In the genomic region with DNA sequence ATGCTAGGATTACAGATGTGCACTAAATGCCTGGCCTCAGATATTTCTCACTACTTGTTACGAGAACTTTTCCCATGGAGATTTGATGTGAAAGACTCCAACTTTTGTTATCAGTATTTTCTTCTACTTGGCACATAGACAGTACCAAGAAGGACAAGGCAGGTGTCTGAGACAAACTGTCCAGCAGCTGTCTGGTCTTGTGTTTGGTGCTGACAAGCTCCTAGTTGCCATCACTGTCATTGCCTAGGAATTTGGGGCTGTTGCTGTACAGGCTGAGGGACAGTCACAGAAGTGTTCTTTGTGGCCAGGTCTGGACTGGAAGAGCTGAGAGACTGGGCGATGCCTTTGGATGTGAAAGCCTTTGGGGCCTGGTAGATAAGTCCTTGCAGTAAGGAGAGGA, we compare ENCODE assay signal across 27 mouse cellular contexts. TPM values are rescaled to one million over a fixed set of nuclear protein-coding genes. Genes with fewer than 3 reads are reported as not detected.
"Had no signal": no experiment of that assay in that cellular context is flagged by ENCODE, and none has a peak within 500 bp of the region (broad histone marks: within the 10 kb centered on the region; RNA-seq: fewer than 3 reads in every experiment).

No protein-coding gene starts in this region.

- H3K9me3 ChIP-seq: heart, embryonic 13.5 days; heart, embryonic 15.5 days; hindbrain, embryonic 13.5 days; hindbrain, embryonic 15.5 days; kidney, embryonic 15.5 days; limb, embryonic 13.5 days; limb, embryonic 15.5 days; liver, embryonic 12.5 days had no signal

- H3K9ac ChIP-seq: heart, embryonic 13.5 days; heart, embryonic 15.5 days; hindbrain, embryonic 13.5 days; hindbrain, embryonic 15.5 days; kidney, embryonic 15.5 days; limb, embryonic 13.5 days; limb, embryonic 15.5 days; liver, embryonic 12.5 days had no signal

- DNase-seq: gastrocnemius, postnatal 14 days; gastrocnemius, postnatal 36 days; heart, adult 11 months; heart, postnatal 14 days; heart, postnatal 36 days; kidney, adult 11 months; kidney, adult 2 months; kidney, adult 9 months; kidney, postnatal 14 days; kidney, postnatal 36 days; layer of hippocampus, adult 9-11 months; layer of hippocampus, postnatal 36 days; left cerebral cortex, postnatal 4 days had no signal

- ATAC-seq: hindbrain, postnatal 0 days; intestine, embryonic 16.5 days; liver, embryonic 12.5 days had no signal

- H3K4me2 ChIP-seq: heart, embryonic 11.5 days; heart, embryonic 13.5 days; heart, embryonic 15.5 days; hindbrain, embryonic 13.5 days; hindbrain, embryonic 15.5 days; kidney, embryonic 15.5 days; limb, embryonic 13.5 days; limb, embryonic 15.5 days; liver, embryonic 12.5 days had no signal

- H3K27me3 ChIP-seq: heart, embryonic 13.5 days; heart, embryonic 15.5 days; hindbrain, embryonic 13.5 days; hindbrain, embryonic 15.5 days; kidney, embryonic 15.5 days; limb, embryonic 13.5 days; limb, embryonic 15.5 days; liver, embryonic 12.5 days had no signal

- H3K27ac ChIP-seq: heart, adult 2 months; heart, embryonic 13.5 days; heart, embryonic 15.5 days; hindbrain, embryonic 13.5 days; hindbrain, embryonic 15.5 days; hindbrain, postnatal 0 days; kidney, embryonic 15.5 days; kidney, postnatal 0 days; limb, embryonic 13.5 days; limb, embryonic 15.5 days; liver, embryonic 12.5 days had no signal

- H3K4me1 ChIP-seq: hindbrain, embryonic 15.5 days; kidney, embryonic 15.5 days; limb, embryonic 13.5 days; limb, embryonic 15.5 days; liver, embryonic 12.5 days had no signal

- H3K4me3 ChIP-seq: heart, adult 2 months; heart, embryonic 13.5 days; heart, embryonic 15.5 days; hindbrain, embryonic 13.5 days; hindbrain, embryonic 15.5 days; kidney, embryonic 15.5 days; limb, embryonic 13.5 days; limb, embryonic 15.5 days; liver, embryonic 12.5 days had no signal

RNA-seq across cellular contexts. Expression of a gene that starts 40.2 kb away (rescaled TPM):
- total RNA-seq: hematopoietic stem cell, adult 5-6 weeks had no signal
